Mouse (Mus musculus) forebrain, embryonic 10.5 days (tissue): ENCODE measurements at regions not wholly inside any gene's neighbourhood (a gene's known extent, or its start where the extent isn't known, plus 50 kb on each side); places are given as distances from the start of the nearest gene placed in this dataset.

Source experiments
- DNase-seq: peaks from one replicate; pipeline ENCODE4 v3.0.0-alpha.2; 2017; ENCODE audit warnings: low spot score; ENCODE audit errors: extremely low spot score
- H3K27ac ChIP-seq: fragments of 300-500 bp; sonication (generic); 2 replicates; pipeline ENCODE4 v1.5.1; 2016; ENCODE audit warnings: mild to moderate bottlenecking
- H3K27me3 ChIP-seq: fragments of 300-500 bp; sonication (generic); 2 replicates; pipeline ENCODE4 v1.6.1; 2016; ENCODE audit warnings: mild to moderate bottlenecking; ENCODE audit not compliant: poor library complexity, severe bottlenecking
- H3K36me3 ChIP-seq: fragments of 300-500 bp; sonication (generic); replicated peaks from 2 replicates; pipeline ENCODE4 v1.6.1; 2016; ENCODE audit warnings: mild to moderate bottlenecking, moderate library complexity
- H3K4me1 ChIP-seq: fragments of 300-500 bp; sonication (generic); 2 replicates; pipeline ENCODE4 v1.6.1; 2016
- H3K4me3 ChIP-seq: fragments of 300-500 bp; sonication (generic); 2 replicates; pipeline ENCODE4 v1.5.1; 2016; ENCODE audit warnings: mild to moderate bottlenecking, moderate library complexity
- H3K9me3 ChIP-seq: fragments of 300-500 bp; sonication (generic); 2 replicates; pipeline ENCODE4 v1.6.1; 2016; ENCODE audit warnings: mild to moderate bottlenecking, moderate library complexity
- WGBS: fragments of 180-500 bp; shearing (Covaris S2); methylation state at CpG from one replicate; pipeline ENCODE4 v1.1.7; 2016; 5-methylcytosine and 5-hydroxymethylcytosine counted together

- 88% methylated on average over 3 of the region's 3 CpGs for WGBS
- no peak for DNase-seq
These were observed 226.6 kb downstream of the C1d start for GRCm38 (mm10) chr11:17483849-17484441.

GRCm38 (mm10) chr11:17501120-17502043 lies 244.0 kb downstream of the C1d start:
- Histone ChIP-seq H3K27me3 (no peaks in the 10 kb centered on the region; the same call in 1 of the 2 replicates), H3K4me3 (no peak overlapping the region), H3K4me1 (no peaks in the 10 kb centered on the region), H3K9me3 (no peaks in the 10 kb centered on the region), H3K36me3 (no peaks in the 10 kb centered on the region), H3K27ac (no peak overlapping the region)
- no peak for DNase-seq
- 91% methylated on average over 14 of the region's 14 CpGs for WGBS

More at GRCm38 (mm10) chr11:17483849-17484441, 226.6 kb downstream of the C1d start:
- H3K27ac ChIP-seq = no peak overlapping the region
- H3K27me3 ChIP-seq = no peaks in the 10 kb centered on the region
- H3K4me1 ChIP-seq = peaks cover 5% of the 10 kb centered on the region
- no peaks in the 10 kb centered on the region for H3K9me3 ChIP-seq
- H3K4me3 ChIP-seq = no peak overlapping the region
- no peaks in the 10 kb centered on the region for H3K36me3 ChIP-seq

GRCm38 (mm10) chr11:17502052-17502451 lies 244.7 kb downstream of the C1d start:
- Histone ChIP-seq H3K4me1 (no peaks in the 10 kb centered on the region), H3K27ac (no peak overlapping the region), H3K4me3 (no peak overlapping the region), H3K36me3 (no peaks in the 10 kb centered on the region), H3K27me3 (no peaks in the 10 kb centered on the region; the same call in 1 of the 2 replicates), H3K9me3 (no peaks in the 10 kb centered on the region)
- WGBS = 90% methylated on average over 7 of the region's 7 CpGs
- DNase-seq = no peak

GRCm38 (mm10) chr11:17522220-17522919 lies 265.0 kb downstream of the C1d start:
- DNase-seq = no peak
- Histone ChIP-seq H3K36me3 (no peaks in the 10 kb centered on the region), H3K4me1 (peaks cover 12% of the 10 kb centered on the region), H3K27ac (no peak overlapping the region), H3K9me3 (no peaks in the 10 kb centered on the region), H3K4me3 (no peak overlapping the region), H3K27me3 (no peaks in the 10 kb centered on the region)
- WGBS = 90% methylated on average over 12 of the region's 12 CpGs

GRCm38 (mm10) chr11:17523329-17523728 lies 265.9 kb downstream of the C1d start:
- H3K4me1 ChIP-seq = peaks cover 12% of the 10 kb centered on the region
- H3K4me3 ChIP-seq = no peak overlapping the region
- H3K27ac ChIP-seq = no peak overlapping the region
- DNase-seq = no peak
- WGBS = 94% methylated on average over 4 of the region's 4 CpGs
- no peaks in the 10 kb centered on the region for H3K9me3 ChIP-seq
- H3K36me3 ChIP-seq = no peaks in the 10 kb centered on the region
- no peaks in the 10 kb centered on the region for H3K27me3 ChIP-seq

- WGBS = 42% methylated on average over 7 of the region's 7 CpGs
- no peak for DNase-seq
- no peaks in the 10 kb centered on the region for H3K27me3 ChIP-seq
- no peak overlapping the region for H3K4me3 ChIP-seq
- H3K27ac ChIP-seq = no peak overlapping the region
- H3K4me1 ChIP-seq = peaks cover 12% of the 10 kb centered on the region
- no peaks in the 10 kb centered on the region for H3K9me3 ChIP-seq
- H3K36me3 ChIP-seq = no peaks in the 10 kb centered on the region
These were observed 267.8 kb downstream of the C1d start for GRCm38 (mm10) chr11:17524985-17525775.

GRCm38 (mm10) chr11:17526476-17526875 lies 269.1 kb downstream of the C1d start:
- H3K36me3 ChIP-seq = no peaks in the 10 kb centered on the region
- DNase-seq = no peak
- H3K27me3 ChIP-seq = no peaks in the 10 kb centered on the region
- H3K9me3 ChIP-seq = no peaks in the 10 kb centered on the region
- H3K27ac ChIP-seq = no peak overlapping the region
- WGBS = 54% methylated on average over 5 of the region's 5 CpGs
- peaks cover 12% of the 10 kb centered on the region for H3K4me1 ChIP-seq
- H3K4me3 ChIP-seq = no peak overlapping the region

GRCm38 (mm10) chr11:17528609-17529008 lies 271.2 kb downstream of the C1d start:
- no peak for DNase-seq
- Histone ChIP-seq H3K4me1 (peaks cover 12% of the 10 kb centered on the region), H3K9me3 (no peaks in the 10 kb centered on the region), H3K36me3 (no peaks in the 10 kb centered on the region), H3K27me3 (no peaks in the 10 kb centered on the region), H3K27ac (no peak overlapping the region), H3K4me3 (no peak overlapping the region)
- 93% methylated on average over 6 of the region's 6 CpGs for WGBS

- 88% methylated on average over 3 of the region's 3 CpGs for WGBS
- Histone ChIP-seq H3K4me3 (no peak overlapping the region), H3K36me3 (no peaks in the 10 kb centered on the region), H3K9me3 (no peaks in the 10 kb centered on the region), H3K4me1 (no peaks in the 10 kb centered on the region), H3K27me3 (no peaks in the 10 kb centered on the region), H3K27ac (no peak overlapping the region)
- DNase-seq = no peak
These were observed 276.3 kb downstream of the C1d start for GRCm38 (mm10) chr11:17533706-17534105.

GRCm38 (mm10) chr11:17546286-17546685 lies 288.9 kb downstream of the C1d start:
- no peaks in the 10 kb centered on the region for H3K36me3 ChIP-seq
- H3K4me3 ChIP-seq = no peak overlapping the region
- H3K27ac ChIP-seq = no peak overlapping the region
- H3K4me1 ChIP-seq = no peaks in the 10 kb centered on the region
- H3K9me3 ChIP-seq = no peaks in the 10 kb centered on the region
- DNase-seq = no peak
- no peaks in the 10 kb centered on the region for H3K27me3 ChIP-seq

- 90% methylated on average over 5 of the region's 5 CpGs for WGBS
- H3K4me3 ChIP-seq = no peak overlapping the region
- H3K9me3 ChIP-seq = no peaks in the 10 kb centered on the region
- no peaks in the 10 kb centered on the region for H3K4me1 ChIP-seq
- H3K36me3 ChIP-seq = no peaks in the 10 kb centered on the region
- H3K27me3 ChIP-seq = no peaks in the 10 kb centered on the region
- DNase-seq = no peak
- H3K27ac ChIP-seq = no peak overlapping the region
These were observed 291.8 kb downstream of the C1d start for GRCm38 (mm10) chr11:17549148-17549547.

GRCm38 (mm10) chr11:17555276-17555675 lies 297.9 kb downstream of the C1d start:
- H3K4me1 ChIP-seq = no peaks in the 10 kb centered on the region
- H3K27me3 ChIP-seq = no peaks in the 10 kb centered on the region
- H3K27ac ChIP-seq = no peak overlapping the region
- H3K9me3 ChIP-seq = no peaks in the 10 kb centered on the region
- WGBS = 84% methylated on average over 3 of the region's 3 CpGs
- no peak overlapping the region for H3K4me3 ChIP-seq
- H3K36me3 ChIP-seq = no peaks in the 10 kb centered on the region
- DNase-seq = no peak
